Mouse (Mus musculus): ENCODE data around the gene Arid5b.

- TF ChIP-seq CTCF (conservative IDR thresholded peaks at IDR 0.05; ENCODE audit: insufficient read depth, insufficient read length, low read depth, low read length) (peak; percentile 56), POLR2A (IDR thresholded peaks at IDR 0.05; ENCODE audit: low read depth, low read length) (no peak)
Measured at GRCm38 (mm10) chr10:68238707-68239425, 39.7 kb downstream of the Arid5b start.

Data from kidney, adult 2 months (tissue).